Mouse (Mus musculus) T-helper 1 cell (primary cell): Measurements from ENCODE around the gene Itga10.
"Not testable (repeated sequence)": the region's sequence is repeated elsewhere in the genome, so short reads cannot be mapped to it uniquely, and the experiment has no call there.

Experiments used
- in situ Hi-C: fragments of 300-600 bp; cut with MboI, MseI; formaldehyde crosslinking; loops from one replicate; pipeline ENCODE4 v1.15.1; 2025; ENCODE audit warnings: high pct_unique_total_duplicates

Gene Itga10

DNA sequence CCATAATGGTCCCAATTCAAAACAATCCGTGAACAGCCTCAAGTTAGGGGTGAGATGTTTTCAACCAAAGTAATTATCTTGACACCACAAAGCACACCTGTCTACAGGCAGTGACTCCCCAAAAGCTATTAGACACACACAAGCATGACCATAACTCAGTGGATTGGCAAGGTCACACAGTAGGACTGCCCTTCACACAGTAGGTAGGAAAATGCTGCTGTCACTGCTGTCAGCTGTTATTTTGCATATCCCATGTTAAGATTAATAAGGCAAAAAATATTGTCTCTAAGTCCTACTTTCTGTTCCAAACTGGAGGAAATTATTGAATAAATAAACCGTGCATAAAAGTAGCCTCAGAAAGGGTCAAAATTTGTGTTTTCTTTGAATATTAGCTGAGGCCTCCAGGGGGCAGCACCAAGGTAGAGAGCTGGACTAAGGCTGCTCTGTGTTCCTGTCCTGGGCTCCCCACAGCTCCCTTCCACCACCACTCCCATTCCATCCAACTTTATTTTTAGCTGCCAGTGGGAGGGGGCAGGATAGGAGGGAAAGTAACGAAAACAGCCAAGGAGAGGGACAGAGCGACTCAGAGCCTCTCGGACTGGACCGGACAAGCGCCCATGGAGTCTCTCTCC is at the start of gene Itga10:
Gene Itga10, plus strand, starts transcription at position 567 of the 632 bp plus-strand sequence.
- in situ Hi-C loops: no loop called here

DNA sequence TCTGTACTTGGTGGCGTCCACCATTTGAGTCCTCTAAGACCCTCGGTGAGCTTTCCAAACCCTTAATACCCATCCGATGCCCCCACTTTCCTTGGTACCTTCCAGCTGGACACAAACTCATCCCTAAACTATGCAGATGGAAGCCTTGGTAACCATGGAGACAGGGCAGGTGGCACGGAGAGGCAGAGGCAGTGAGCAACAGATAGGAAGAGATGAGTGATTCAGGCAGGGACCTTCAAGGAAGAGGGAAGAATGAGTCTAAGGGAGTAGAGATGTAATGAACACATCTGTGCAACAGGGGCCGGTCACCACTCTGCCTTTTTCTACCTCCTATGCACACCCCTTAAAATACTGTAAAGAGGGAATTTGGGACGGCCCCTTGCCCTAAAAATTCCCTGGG is 49.7 kb upstream of the Itga10 start:
- in situ Hi-C loops: no loop called here

DNA sequence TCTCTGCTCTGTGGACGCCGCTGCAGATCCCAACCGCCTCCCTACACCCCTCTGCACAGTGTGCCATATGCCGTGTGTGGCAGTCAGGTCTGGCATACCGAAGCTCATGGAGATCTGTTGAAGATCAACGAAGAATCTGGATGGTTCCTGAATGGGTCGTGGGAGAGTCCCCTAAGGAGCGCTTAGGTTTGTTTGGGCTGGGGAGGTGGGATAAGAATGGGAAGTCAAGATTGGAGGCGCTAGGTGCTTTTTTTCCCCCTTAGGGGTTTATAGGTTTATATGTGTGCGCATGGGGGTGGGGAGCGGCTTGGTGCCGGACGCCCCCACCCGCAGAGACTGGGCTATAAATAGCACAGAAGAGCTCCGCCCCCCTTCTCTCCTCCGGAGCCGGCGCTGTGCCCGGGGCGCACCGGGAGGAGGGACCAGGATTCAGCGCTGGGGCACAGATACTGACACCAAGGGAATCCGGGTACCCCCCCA is 49.1 kb upstream of the Itga10 start, which contains the start of gene Ankrd34a:
Gene Ankrd34a, plus strand, starts transcription at position 409 of the 480 bp plus-strand sequence.
- in situ Hi-C loops: no loop called here

DNA sequence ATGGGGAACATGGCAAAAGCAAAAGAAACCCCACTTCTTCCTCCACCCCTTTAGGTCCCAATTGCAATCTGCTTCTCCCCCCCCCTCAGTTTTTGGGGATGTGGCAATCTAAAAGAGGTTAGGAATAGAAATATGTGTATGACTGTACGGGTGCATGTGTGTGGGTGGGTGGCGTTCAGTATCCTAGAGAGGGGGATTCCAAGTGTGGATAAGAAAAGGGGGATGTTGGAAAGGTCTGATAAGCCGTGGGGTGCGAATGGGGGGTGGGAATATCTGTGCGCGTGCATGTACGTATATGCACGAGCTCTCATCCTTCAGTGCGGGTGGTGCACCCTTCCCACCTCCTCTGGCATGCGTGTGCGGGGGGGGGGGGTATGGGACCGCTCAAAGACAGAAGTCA is 48.5 kb upstream of the Itga10 start:
- in situ Hi-C loops: no loop called here

DNA sequence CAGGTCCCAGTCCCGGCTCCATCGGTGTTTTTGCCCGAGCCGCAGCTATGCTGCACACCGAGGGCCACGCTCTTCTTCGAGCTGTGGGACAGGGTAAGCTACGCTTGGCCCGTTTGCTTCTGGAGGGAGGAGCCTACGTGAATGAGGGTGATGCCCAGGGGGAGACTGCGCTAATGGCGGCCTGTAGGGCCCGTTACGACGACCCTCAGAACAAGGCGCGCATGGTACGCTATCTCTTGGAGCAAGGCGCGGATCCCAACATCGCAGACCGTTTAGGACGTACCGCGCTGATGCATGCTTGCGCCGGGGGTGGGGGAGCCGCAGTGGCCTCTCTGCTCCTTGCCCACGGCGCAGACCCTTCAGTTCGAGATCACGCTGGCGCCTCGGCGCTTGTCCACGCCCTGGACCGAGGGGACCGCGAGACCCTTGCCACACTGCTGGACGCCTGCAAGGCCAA is 47.9 kb upstream of the Itga10 start:
- in situ Hi-C loops: no loop called here

DNA sequence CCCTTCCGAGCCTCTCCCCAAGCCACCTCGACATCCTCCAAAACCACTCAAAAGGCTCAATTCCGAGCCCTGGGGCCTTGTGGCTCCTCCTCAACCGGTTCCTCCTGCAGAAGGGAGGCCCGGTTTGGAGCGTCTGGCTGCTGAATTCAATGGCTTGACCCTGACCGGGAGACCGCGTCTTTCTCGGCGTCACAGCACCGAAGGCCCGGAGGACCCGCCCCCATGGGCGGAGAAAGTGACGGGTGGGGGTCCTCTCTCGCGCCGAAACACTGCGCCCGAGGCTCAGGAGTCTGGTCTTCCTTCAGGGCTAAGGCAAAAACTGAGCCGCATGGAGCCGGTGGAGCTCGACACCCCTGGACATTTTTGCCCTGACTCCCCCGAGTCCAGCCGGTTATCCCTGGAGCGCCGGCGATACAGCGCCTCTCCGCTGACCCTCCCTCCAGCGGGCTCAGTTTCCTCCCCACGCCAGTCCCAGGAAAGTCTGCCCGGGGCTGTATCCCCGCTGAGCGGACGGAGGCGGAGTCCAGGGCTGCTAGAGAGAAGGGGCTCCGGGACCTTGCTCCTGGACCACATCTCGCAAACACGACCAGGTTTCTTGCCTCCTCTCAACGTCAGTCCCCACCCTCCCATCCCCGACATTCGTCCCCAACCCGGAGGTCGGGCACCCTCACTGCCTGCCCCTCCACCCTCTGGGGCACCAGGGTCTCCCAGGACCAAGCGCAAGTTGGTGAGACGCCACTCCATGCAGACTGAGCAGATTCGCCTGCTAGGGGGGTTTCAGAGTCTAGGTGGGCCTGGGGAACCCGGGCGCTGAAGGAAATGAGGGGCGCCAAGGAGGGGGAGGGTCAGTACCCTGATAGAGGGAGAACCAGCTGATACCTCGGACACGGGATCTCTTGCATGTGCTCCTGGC is 47.0 kb upstream of the Itga10 start:
- in situ Hi-C loops: no loop called here

DNA sequence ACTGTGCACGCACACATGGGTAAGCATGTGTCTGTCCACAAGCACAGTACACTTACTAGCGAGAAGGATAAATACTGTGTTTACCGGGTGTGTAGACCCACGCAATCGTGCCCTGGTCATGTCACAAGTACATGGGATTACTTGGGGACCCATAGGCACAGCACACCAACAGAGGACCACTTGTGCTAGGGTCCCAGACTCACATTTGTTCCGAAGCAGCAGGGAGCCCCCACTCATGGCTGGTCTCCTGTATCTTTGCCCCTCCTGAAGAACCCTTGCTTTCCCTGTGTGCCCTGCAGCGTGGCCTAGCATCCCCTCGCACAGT is 46.4 kb upstream of the Itga10 start:
- in situ Hi-C loops: no loop called here

DNA sequence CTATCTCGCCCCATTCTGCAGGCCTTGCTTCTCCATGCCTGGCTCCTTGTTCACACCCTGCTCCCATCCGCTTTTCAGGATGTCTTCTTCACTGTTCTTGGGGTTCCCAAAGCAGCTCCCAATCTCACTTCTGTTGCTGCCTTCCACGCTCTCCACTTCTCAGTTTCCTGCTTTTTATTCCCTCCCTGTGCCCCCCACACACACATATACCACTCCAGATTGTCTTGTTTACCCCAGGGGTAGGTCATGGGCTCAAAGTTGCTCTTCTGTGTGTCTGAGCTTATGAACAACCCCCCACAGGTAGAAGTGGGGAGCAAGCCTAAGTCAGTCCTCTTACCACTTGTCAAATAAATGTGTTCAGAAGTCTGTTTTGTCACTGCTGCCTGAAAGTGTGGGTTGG is 46.0 kb upstream of the Itga10 start:
- in situ Hi-C loops: no loop called here

DNA sequence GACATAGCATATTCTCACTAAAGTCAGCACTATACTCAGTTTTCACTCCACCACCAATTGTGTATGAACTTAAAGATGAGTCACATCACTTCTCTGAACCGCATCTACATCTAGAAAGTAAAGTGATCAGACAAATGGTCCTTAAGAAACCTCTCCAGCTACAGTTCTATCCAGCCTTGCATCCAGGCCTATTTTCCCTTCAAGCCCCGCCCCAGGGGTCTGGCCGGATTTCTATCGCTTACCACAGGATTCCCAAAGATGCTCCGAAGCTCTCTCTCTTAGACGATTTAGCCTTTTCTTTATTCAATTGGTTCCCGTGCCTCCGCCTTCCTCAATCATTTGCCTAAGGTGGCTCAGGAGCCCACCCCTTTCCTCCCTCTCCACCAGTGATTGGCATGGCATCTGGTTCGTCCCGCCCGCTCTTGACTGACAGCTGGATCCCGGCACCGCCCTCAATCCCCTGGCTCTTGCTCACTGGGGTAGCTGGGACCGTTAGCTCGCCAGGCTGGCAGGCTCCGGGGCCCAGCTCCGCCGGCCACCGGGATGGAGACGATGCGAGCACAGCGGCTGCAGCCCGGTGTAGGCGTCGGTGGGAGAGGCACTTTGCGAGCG is 44.6 kb upstream of the Itga10 start, which contains the start of gene Lix1l:
Gene Lix1l, plus strand, starts transcription at position 511 of the 612 bp plus-strand sequence.
- in situ Hi-C loops: no loop called here

DNA sequence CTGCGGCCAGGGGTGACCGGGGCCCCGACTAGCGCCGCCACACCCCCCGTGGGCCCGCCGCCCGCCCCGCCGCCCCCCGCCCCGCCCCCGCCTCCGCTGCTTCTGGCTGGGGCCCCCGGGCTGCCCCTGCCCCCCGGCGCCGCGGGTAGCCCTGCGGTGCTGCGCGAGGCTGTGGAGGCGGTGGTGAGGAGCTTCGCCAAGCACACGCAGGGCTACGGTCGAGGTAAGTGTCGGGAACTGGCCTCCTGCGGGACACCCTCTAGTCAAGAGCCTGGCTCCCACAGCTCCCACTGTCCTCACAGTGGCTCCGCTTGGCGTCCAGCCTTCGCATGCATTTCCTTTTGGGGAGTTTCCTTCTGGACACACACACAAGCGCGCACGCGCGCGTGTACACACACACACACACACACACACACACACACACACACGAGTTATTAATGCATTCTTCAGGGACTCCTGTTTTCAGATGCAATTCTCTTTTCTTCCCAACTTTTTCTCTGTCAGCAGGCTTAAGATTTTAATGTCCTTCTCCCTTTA is 44.1 kb upstream of the Itga10 start:
- in situ Hi-C loops: no loop called here

DNA sequence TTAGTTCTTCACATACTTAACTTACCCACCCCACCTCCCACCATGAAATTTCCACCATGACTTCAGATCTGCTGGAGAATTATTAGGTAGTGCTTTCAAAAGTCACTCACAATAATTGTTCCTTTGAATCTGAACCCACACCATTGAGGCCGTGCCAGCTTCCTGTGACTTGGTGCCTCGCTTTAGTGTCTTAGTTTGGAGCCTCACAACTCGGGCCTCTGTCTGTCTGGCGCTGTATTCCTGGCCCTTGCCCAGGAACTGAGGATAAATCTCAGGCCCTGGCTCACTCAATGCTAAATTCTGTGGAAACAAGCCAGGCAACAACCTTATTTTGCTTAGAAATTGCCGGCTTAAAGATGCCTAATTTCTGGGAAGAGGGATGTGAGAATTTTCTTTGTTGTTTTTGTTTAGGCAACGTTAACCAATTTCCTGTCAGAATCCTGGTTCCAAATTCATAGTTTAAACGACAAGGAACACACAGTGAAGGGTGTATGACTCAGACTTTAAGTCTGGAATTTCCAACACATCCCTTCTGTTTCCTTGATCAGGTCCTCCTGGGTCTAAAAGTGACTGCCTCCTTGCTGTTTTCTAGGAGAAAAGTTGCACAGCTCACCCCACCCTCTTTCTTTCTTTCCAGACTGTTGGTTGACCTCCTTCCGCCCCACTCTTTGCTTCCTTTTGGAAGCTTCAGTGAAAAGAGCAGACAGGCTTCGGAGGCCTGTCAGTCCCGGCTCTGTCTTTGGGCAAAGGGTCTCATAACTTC is 43.3 kb upstream of the Itga10 start:
- in situ Hi-C loops: no loop called here

DNA sequence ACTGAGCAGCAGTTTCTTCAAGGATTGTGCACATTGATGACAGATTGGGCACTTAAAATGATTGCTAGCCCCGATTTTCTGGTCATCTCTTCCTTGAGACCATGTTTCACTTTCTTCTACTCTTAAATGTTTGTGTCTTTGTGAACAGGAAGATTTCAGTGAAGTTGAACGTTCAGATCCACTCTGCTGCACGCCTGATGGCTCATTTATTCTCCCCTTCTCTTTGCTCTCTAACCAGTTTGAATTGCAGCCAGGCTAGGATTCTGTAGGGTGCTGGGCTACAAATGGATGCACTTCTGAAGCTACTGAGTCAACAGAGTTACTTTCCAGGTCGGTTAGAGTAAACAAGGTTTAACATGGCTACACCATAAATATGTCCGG is 42.7 kb upstream of the Itga10 start:
- in situ Hi-C loops: no loop called here

DNA sequence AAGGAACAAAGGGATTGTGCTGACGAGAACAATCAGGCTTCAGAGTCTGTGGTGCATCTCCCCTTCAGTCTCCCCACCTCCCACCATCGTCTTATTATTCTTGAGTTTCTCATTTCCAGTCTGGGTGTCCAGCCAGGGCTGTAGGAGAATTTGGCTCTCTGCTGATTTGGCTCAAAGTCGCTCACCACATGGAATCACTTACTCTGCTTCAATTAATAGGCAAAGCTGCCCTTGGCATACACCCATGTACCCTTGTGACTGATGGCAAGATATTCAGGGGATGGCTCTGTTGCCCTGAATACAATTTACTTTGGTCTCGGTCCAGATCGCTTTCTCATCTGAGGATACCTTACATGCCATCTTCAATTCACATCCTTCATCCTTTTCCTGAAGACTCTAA is 42.1 kb upstream of the Itga10 start:
- in situ Hi-C loops: no loop called here

DNA sequence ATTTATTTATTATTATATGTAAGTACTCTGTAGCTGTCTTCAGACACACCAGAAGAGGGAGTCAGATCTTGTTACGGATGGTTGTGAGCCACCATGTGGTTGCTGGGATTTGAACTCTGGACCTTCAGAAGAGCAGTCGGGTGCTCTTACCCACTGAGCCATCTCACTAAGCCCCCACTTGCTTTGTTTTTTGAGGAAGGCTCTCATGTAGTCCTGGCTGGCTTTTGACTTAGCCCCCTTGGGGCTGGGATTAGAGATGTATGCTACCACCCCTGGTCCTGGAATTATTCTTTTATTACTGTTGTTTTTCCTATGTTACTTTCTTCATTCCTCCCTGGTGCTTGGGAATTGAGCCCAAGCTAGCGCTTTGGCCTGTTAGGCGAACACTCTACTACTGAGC is 39.4 kb upstream of the Itga10 start:
- in situ Hi-C loops: not testable (repeated sequence)

DNA sequence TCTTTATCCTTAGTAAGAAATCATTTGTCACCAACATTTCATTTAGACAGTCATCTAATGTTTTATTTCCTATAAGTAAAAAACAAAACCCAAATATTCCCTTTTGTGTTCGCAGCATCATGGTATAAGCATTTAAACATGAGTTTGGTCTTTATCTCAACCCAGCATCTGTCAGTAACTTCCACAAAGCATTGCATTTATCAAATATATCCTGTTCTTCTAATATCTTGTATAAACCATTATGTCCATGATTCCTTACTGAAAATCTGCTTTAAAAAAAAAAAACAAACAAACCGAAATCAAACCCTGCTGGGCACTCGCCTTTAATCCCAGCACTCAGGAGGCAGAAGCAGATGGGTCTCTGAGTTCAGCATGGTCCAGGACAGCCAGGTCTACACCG is 38.8 kb upstream of the Itga10 start:
- in situ Hi-C loops: no loop called here

DNA sequence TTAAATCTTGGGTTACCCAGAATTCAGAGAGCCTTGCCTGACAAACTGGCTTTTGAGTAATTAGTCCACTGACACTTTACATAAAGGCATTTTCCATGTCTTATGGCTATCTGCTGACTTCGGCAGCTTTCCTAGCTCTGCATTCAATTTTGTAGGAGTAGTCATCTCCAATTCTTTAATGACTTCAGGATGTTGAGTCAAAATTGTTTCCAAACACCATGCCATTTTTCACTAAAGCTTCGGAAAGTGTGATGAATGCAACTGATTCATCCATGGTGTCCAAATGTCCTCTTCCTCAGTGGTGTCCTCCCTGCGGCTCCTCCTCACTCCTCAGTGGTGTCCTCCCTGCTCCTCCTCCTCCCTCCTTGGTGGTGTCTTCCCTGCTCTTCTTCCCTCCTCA is 27.4 kb upstream of the Itga10 start:
- in situ Hi-C loops: no loop called here

DNA sequence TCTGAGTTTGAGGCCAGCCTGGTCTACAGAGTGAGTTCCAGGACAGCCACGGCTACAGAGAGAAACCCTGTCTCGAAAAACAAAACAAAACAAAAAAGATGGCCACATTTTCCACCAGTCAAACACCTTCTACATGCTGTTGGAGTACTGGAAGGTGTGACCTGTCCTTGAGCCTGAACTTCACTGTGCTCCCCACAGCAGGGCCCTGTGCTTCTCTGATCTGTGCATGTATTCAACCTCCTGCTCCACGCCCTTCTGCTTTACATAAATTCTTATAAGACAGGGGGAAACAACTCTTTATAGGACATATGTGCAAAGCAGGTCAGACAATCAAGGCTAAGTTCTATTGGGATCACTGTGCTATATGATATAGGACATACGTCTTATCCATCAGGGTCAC is 22.2 kb upstream of the Itga10 start:
- in situ Hi-C loops: no loop called here

DNA sequence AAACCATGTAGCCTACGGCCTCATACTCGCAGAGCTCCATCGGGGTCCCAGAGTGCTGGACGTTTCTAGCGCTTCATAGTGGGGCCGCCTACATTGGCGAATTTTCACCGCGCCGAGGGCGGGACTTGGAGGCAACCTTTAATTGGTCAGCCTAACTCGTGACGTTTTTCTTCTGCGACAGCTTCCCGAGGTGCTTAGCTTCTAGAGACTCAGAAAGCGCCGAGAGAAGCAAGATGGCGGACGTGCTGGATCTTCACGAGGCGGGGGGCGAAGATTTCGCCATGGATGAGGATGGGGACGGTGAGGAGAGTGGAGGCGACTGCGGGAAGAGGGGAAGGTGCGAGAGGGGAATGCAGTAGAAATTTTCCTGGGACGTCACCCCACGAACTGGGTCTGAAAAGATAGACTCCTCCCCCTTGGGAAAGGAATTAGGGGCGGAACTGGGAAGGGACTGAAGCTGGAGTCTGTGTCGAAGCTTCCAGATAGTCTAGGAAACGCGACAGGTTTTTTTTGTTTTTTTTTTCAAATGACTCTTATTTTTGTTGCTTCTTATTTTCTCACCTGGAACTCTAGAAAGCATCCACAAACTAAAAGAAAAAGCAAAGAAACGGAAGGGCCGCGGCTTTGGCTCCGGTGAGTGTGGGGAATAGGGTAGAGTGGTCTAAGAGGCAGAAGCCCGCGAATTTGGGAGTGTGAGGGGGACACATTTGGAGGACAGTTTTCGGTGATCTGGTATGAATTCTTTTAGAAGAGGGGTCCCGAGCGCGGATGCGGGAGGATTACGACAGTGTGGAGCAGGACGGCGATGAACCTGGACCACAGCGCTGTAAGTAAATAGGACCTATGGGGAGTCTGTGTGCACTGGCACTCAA is 15.4 kb upstream of the Itga10 start, which contains the start of gene Rbm8a:
Gene Rbm8a, plus strand, starts transcription at position 205 of the 872 bp plus-strand sequence.
- in situ Hi-C loops: no loop called here

DNA sequence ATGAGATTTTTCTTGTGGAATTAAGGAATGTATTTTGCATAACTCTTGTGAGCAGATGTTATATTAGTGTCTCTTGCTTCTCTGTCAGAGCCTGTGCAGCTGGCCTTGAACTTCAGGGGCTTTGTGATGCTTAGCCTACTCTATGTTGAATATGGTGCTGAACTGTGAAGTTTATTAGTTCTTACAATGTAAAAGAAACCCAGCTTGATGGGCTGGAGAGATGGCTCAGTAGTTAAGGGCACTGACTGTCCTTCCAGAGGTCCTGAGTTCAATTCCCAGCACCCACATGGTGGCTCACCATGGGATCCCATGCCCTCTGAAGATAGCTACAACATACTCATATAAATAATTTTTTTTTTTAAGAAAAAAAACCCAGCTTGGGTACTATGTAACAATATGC is 13.3 kb upstream of the Itga10 start:
- in situ Hi-C loops: no loop called here

DNA sequence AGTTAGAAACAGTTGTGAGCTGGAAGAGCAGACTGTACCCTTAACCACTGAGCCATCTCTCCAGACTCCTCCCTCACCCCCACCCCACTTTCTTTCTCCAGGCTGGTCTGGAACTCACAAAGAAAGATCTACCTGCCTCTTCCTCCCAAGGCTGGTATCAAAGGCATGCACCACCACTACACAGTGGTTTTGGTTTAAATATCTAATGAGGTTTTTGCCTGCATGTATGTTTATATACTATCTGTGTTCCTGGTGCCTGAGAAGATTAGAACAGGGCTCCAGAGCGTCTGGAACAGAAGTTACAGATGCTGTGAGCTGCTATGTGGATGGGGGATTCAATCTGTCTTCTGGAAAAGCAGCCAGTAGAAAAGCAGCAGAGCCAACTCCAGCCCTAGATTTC is 11.4 kb upstream of the Itga10 start:
- in situ Hi-C loops: no loop called here
